Mouse (Mus musculus): ENCODE results near the gene Alk. TPM values are rescaled to one million over a fixed set of nuclear protein-coding genes. Genes with fewer than 3 reads are reported as not detected.

The Alk gene
- polyA plus RNA-seq, 1 experiment from 2014 or later = 0.07 TPM

- Histone ChIP-seq H3K9me3 (ENCODE audit: low read length) (no peaks in the 10 kb centered on the region), H3K4me2 (ENCODE audit: low read depth, low read length) (no peak overlapping the region), H3K27ac (ENCODE audit: low read depth) (no peak overlapping the region), H3K4me3 (ENCODE audit: low read depth, low read length) (no peak overlapping the region), H3K27me3 (ENCODE audit: insufficient read depth, low read length) (peaks cover 35% of the 10 kb centered on the region), H3K4me1 (ENCODE audit: insufficient read depth) (no peaks in the 10 kb centered on the region), H3K9ac (replicated peaks) (no peak overlapping the region), H3K36me3 (replicated peaks; ENCODE audit: insufficient read depth, low read length) (no peaks in the 10 kb centered on the region)
- WGBS (ENCODE audit: insufficient replicate concordance) = 8% methylated on average over 4 of the region's 4 CpGs
- ATAC-seq (no peak), DNase-seq (peak; percentile 85)
- no peak for TF ChIP-seq EP300 (IDR thresholded peaks at IDR 0.05; ENCODE audit: low read depth)
- TF ChIP-seq CTCF (IDR thresholded peaks at IDR 0.05; ENCODE audit: low read depth) = peak; percentile 86
Measured at GRCm38 (mm10) chr17:72606251-72606650, 1.8 kb upstream of the Alk start.

GRCm38 (mm10) chr17:72603886-72604609 lies 379 bp downstream of the Alk start:
- Histone ChIP-seq H3K36me3 (replicated peaks; ENCODE audit: insufficient read depth, low read length) (no peaks in the 10 kb centered on the region), H3K4me1 (ENCODE audit: insufficient read depth) (no peaks in the 10 kb centered on the region), H3K9me3 (ENCODE audit: low read length) (no peaks in the 10 kb centered on the region), H3K4me2 (ENCODE audit: low read depth, low read length) (peak overlapping the region; percentile 57), H3K27me3 (ENCODE audit: insufficient read depth, low read length) (peaks cover 35% of the 10 kb centered on the region), H3K27ac (ENCODE audit: low read depth) (no peak overlapping the region), H3K4me3 (ENCODE audit: low read depth, low read length) (peak overlapping the region; percentile 22), H3K9ac (replicated peaks) (no peak overlapping the region)
- TF ChIP-seq EP300 (IDR thresholded peaks at IDR 0.05; ENCODE audit: low read depth) (no peak), CTCF (IDR thresholded peaks at IDR 0.05; ENCODE audit: low read depth) (no peak)
- ATAC-seq (no peak), DNase-seq (no peak)
- WGBS (ENCODE audit: insufficient replicate concordance) = 3% methylated on average over 51 of the region's 51 CpGs

DNA sequence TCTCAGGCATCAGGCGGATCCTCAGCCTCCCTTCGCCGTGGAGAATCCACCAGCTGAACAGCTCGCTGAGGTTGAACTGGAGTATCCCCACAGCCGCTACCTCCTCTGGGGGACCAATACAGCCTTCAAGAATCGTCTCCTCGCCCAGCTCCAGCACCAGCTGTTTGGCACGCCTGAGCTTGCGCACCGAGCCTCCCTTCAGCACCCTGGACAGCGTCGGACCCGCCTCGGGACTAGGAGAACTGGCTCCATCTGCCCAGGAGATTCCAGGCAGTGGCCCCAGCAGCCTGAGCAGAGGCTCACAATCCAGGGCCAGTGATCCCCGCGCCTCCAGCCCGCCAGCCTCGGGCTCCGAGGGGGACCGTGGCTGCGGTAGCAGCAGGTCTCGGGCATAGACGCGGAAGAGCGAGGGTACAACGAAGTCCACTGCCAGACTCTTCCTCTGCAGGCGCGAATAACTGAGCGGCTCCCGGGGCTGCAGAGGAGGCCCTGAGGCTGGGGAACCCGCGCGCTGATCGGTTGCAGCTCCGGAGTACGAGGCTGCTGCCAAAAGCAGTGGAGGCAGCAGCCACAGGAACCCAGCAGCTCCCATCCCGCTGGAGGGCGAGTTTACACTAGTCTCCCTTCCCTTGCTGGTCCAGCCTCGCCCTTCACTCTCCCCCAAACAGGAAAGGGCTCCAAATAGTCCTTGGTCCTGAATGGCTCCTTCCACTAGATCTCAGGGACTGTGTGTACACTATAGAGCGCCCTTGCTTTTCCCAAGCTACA lies 1.1 kb downstream of the Alk start:
- H3K4me3 ChIP-seq (ENCODE audit: low read depth, low read length) = no peak overlapping the region
- peaks cover 35% of the 10 kb centered on the region for H3K27me3 ChIP-seq (ENCODE audit: insufficient read depth, low read length)
- no peaks in the 10 kb centered on the region for H3K4me1 ChIP-seq (ENCODE audit: insufficient read depth)
- peak; percentile 83 for DNase-seq
- H3K9me3 ChIP-seq (ENCODE audit: low read length) = no peaks in the 10 kb centered on the region
- no peak for TF ChIP-seq CTCF (IDR thresholded peaks at IDR 0.05; ENCODE audit: low read depth)
- TF ChIP-seq EP300 (IDR thresholded peaks at IDR 0.05; ENCODE audit: low read depth) = no peak
- H3K4me2 ChIP-seq (ENCODE audit: low read depth, low read length) = no peak overlapping the region
- no peak overlapping the region for H3K9ac ChIP-seq (replicated peaks)
- no peak overlapping the region for H3K27ac ChIP-seq (ENCODE audit: low read depth)
- no peaks in the 10 kb centered on the region for H3K36me3 ChIP-seq (replicated peaks; ENCODE audit: insufficient read depth, low read length)
- 5% methylated on average over 40 of the region's 40 CpGs for WGBS (ENCODE audit: insufficient replicate concordance)
- peak; percentile 51 for ATAC-seq

GRCm38 (mm10) chr17:72600806-72601205 lies 3.6 kb downstream of the Alk start:
- WGBS (ENCODE audit: insufficient replicate concordance) = 71% methylated on average over 5 of the region's 5 CpGs
- H3K4me2 ChIP-seq (ENCODE audit: low read depth, low read length) = no peak overlapping the region
- no peaks in the 10 kb centered on the region for H3K36me3 ChIP-seq (replicated peaks; ENCODE audit: insufficient read depth, low read length)
- H3K27me3 ChIP-seq (ENCODE audit: insufficient read depth, low read length) = peaks cover 35% of the 10 kb centered on the region
- DNase-seq = no peak
- no peak overlapping the region for H3K9ac ChIP-seq (replicated peaks)
- no peaks in the 10 kb centered on the region for H3K4me1 ChIP-seq (ENCODE audit: insufficient read depth)
- no peak overlapping the region for H3K4me3 ChIP-seq (ENCODE audit: low read depth, low read length)
- no peak for ATAC-seq
- no peaks in the 10 kb centered on the region for H3K9me3 ChIP-seq (ENCODE audit: low read length)
- H3K27ac ChIP-seq (ENCODE audit: low read depth) = no peak overlapping the region
- TF ChIP-seq CTCF (IDR thresholded peaks at IDR 0.05; ENCODE audit: low read depth) (no peak), EP300 (IDR thresholded peaks at IDR 0.05; ENCODE audit: low read depth) (no peak)

- Histone ChIP-seq H3K9ac (replicated peaks) (no peak overlapping the region), H3K4me3 (ENCODE audit: low read depth, low read length) (no peak overlapping the region), H3K27me3 (ENCODE audit: insufficient read depth, low read length) (no peaks in the 10 kb centered on the region), H3K36me3 (replicated peaks; ENCODE audit: insufficient read depth, low read length) (no peaks in the 10 kb centered on the region), H3K4me1 (ENCODE audit: insufficient read depth) (no peaks in the 10 kb centered on the region), H3K4me2 (ENCODE audit: low read depth, low read length) (no peak overlapping the region), H3K9me3 (ENCODE audit: low read length) (no peaks in the 10 kb centered on the region), H3K27ac (ENCODE audit: low read depth) (no peak overlapping the region)
- ATAC-seq (peak; percentile 25; the same call in 1 of the 2 replicates), DNase-seq (no peak)
- TF ChIP-seq CTCF (IDR thresholded peaks at IDR 0.05; ENCODE audit: low read depth) (no peak), EP300 (IDR thresholded peaks at IDR 0.05; ENCODE audit: low read depth) (no peak)
- WGBS (ENCODE audit: insufficient replicate concordance) = 63% methylated on average over 3 of the region's 3 CpGs
Measured at GRCm38 (mm10) chr17:72587671-72588070, 16.8 kb downstream of the Alk start.

GRCm38 (mm10) chr17:72580142-72580541 lies 24.3 kb downstream of the Alk start:
- Histone ChIP-seq H3K9me3 (ENCODE audit: low read length) (0 out of 2 replicates have a peak, but pooled peaks cover 2% of the 10 kb centered on the region), H3K27me3 (ENCODE audit: insufficient read depth, low read length) (no peaks in the 10 kb centered on the region), H3K36me3 (replicated peaks; ENCODE audit: insufficient read depth, low read length) (no peaks in the 10 kb centered on the region), H3K9ac (replicated peaks) (no peak overlapping the region), H3K4me1 (ENCODE audit: insufficient read depth) (no peaks in the 10 kb centered on the region), H3K4me3 (ENCODE audit: low read depth, low read length) (no peak overlapping the region), H3K4me2 (ENCODE audit: low read depth, low read length) (no peak overlapping the region), H3K27ac (ENCODE audit: low read depth) (no peak overlapping the region)
- TF ChIP-seq EP300 (IDR thresholded peaks at IDR 0.05; ENCODE audit: low read depth) = no peak
- no peak for TF ChIP-seq CTCF (IDR thresholded peaks at IDR 0.05; ENCODE audit: low read depth)
- 61% methylated on average over 4 of the region's 4 CpGs for WGBS (ENCODE audit: insufficient replicate concordance)
- ATAC-seq (no peak), DNase-seq (no peak)

All from liver, postnatal 0 days (tissue).